11 mouse cellular contexts compared by ENCODE assay signal in the genomic region with DNA sequence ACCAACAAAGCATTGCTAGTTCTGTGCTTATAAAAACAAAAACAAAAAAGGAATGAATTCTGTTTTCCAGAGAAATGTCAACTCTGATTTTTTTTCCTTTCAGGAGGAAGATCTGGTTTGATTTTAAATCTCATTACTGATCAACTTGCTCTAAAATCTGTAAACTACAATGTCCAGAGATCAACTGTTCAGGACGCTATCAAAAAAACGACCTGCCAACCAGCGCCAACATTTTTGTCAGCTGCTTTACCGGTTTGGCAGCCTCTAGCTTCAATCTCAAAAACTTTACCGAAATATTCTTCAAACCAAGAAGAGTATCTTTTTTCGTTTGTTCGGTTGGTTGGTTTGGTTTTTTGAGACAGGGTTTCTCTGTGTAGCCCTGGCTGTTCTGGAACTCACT. TPM values are rescaled to one million over a fixed set of nuclear protein-coding genes. Genes with fewer than 3 reads are reported as not detected.
DNase-seq lines count a peak whose midpoint lies in the region; ATAC-seq and TF ChIP-seq lines count a peak whose summit lies in the region.
"Had no signal": no experiment of that assay in that cellular context is flagged by ENCODE, and none has a peak within 500 bp of the region (broad histone marks: within the 10 kb centered on the region; RNA-seq: fewer than 3 reads in every experiment).

No protein-coding gene starts in this region.

- H3K36me3 ChIP-seq in hindbrain, embryonic 10.5 days, result no peaks in the 10 kb centered on the region
- H3K36me3 ChIP-seq in hindbrain, embryonic 11.5 days (ENCODE audit: control insufficient read depth, insufficient read depth, low read length), result no peaks in the 10 kb centered on the region
- peaks cover 10% of the 10 kb centered on the region for H3K36me3 ChIP-seq in G1E (replicated peaks)
- H3K36me3 ChIP-seq in forebrain, embryonic 15.5 days, result no peaks in the 10 kb centered on the region
- peaks cover 1% of the 10 kb centered on the region; the same call in 1 of the 2 replicates for H3K36me3 ChIP-seq in liver, postnatal 0 days (replicated peaks; ENCODE audit: insufficient read depth, low read length)

- no peak overlapping the region for H3K9ac ChIP-seq in hindbrain, embryonic 11.5 days (ENCODE audit: low read depth, low read length)
- H3K9ac ChIP-seq in forebrain, embryonic 15.5 days (replicated peaks), result no peak overlapping the region
- H3K9ac ChIP-seq in liver, postnatal 0 days (replicated peaks), result peak overlapping the region; percentile 99

- H3K4me3 ChIP-seq in hindbrain, embryonic 10.5 days, result peak overlapping the region; percentile 94; the same call in 1 of the 2 replicates
- H3K4me3 ChIP-seq in hindbrain, embryonic 11.5 days (ENCODE audit: low read depth, low read length), result no peak overlapping the region
- H3K4me3 ChIP-seq in G1E (ENCODE audit: low read depth, low read length), result peak overlapping the region; percentile 11; the same call in 1 of the 2 replicates
- H3K4me3 ChIP-seq in forebrain, embryonic 15.5 days, result peak overlapping the region; percentile 100; the same call in 1 of the 2 replicates
- peak overlapping the region; percentile 91 for H3K4me3 ChIP-seq in liver, postnatal 0 days (ENCODE audit: low read depth, low read length)

- no peak for ATAC-seq in hindbrain, embryonic 11.5 days (ENCODE audit: low FRiP score)
- ATAC-seq in G1E (ENCODE audit: extremely low read depth, insufficient number of reproducible peaks, low FRiP score, poor library complexity, severe bottlenecking), result no peak
- ATAC-seq in forebrain, embryonic 15.5 days (replicated peaks), result no peak
- ATAC-seq in liver, postnatal 0 days, result no peak

- no peak for DNase-seq in hindbrain, embryonic 10.5 days (ENCODE audit: low spot score)
- DNase-seq in hindbrain, embryonic 11.5 days (ENCODE audit: low spot score), result no peak
- no peak for DNase-seq in G1E (ENCODE audit: low spot score)
- no peak for DNase-seq in liver, postnatal 0 days
- no peak for DNase-seq in right cerebral cortex, postnatal 10 days (ENCODE audit: low spot score in 2 of 2)
- DNase-seq in thymus, postnatal 10 days (ENCODE audit: low spot score in 2 of 2), result no peak
- DNase-seq in adrenal gland, adult 18-20 months (ENCODE audit: low spot score in 2 of 2), result no peak
- DNase-seq: cerebellum, postnatal 10 days had no signal

- no peak for TF ChIP-seq EP300 in liver, postnatal 0 days (IDR thresholded peaks at IDR 0.05; ENCODE audit: low read depth)

- H3K27me3 ChIP-seq in hindbrain, embryonic 10.5 days (ENCODE audit: insufficient read depth, poor library complexity, severe bottlenecking), result no peaks in the 10 kb centered on the region
- H3K27me3 ChIP-seq in hindbrain, embryonic 11.5 days (ENCODE audit: control insufficient read depth, insufficient read depth, low read length), result no peaks in the 10 kb centered on the region
- H3K27me3 ChIP-seq in G1E (ENCODE audit: insufficient read depth, low read length), result no peaks in the 10 kb centered on the region
- H3K27me3 ChIP-seq in forebrain, embryonic 15.5 days, result no peaks in the 10 kb centered on the region
- H3K27me3 ChIP-seq in liver, postnatal 0 days (ENCODE audit: insufficient read depth, low read length), result no peaks in the 10 kb centered on the region
- H3K27me3 ChIP-seq: Patski had no signal

- TF ChIP-seq CTCF in G1E (IDR thresholded peaks at IDR 0.05; ENCODE audit: low read depth, low read length), result no peak
- no peak for TF ChIP-seq CTCF in liver, postnatal 0 days (IDR thresholded peaks at IDR 0.05; ENCODE audit: low read depth)

- no peaks in the 10 kb centered on the region for H3K9me3 ChIP-seq in hindbrain, embryonic 10.5 days
- no peaks in the 10 kb centered on the region for H3K9me3 ChIP-seq in hindbrain, embryonic 11.5 days (ENCODE audit: control insufficient read depth, low read length)
- no peaks in the 10 kb centered on the region for H3K9me3 ChIP-seq in G1E (replicated peaks)
- no peaks in the 10 kb centered on the region for H3K9me3 ChIP-seq in forebrain, embryonic 15.5 days
- no peaks in the 10 kb centered on the region for H3K9me3 ChIP-seq in liver, postnatal 0 days (ENCODE audit: low read length)

- no peak overlapping the region for H3K27ac ChIP-seq in hindbrain, embryonic 10.5 days
- H3K27ac ChIP-seq in hindbrain, embryonic 11.5 days (ENCODE audit: low read depth, low read length), result no peak overlapping the region
- no peak overlapping the region for H3K27ac ChIP-seq in forebrain, embryonic 15.5 days (replicated peaks)
- H3K27ac ChIP-seq in liver, postnatal 0 days (ENCODE audit: low read depth), result peak overlapping the region; percentile 97

- peaks cover 23% of the 10 kb centered on the region for H3K4me1 ChIP-seq in hindbrain, embryonic 10.5 days (replicated peaks)
- H3K4me1 ChIP-seq in hindbrain, embryonic 11.5 days (replicated peaks; ENCODE audit: control insufficient read depth, insufficient read depth, low read length), result no peaks in the 10 kb centered on the region
- H3K4me1 ChIP-seq in G1E (ENCODE audit: insufficient read depth, low read depth, low read length), result peaks cover 65% of the 10 kb centered on the region
- H3K4me1 ChIP-seq in forebrain, embryonic 15.5 days, result peaks cover 30% of the 10 kb centered on the region
- H3K4me1 ChIP-seq in liver, postnatal 0 days (ENCODE audit: insufficient read depth), result peaks cover 55% of the 10 kb centered on the region

- WGBS in hindbrain, embryonic 10.5 days, result 87% methylated on average over 7 of the region's 7 CpGs
- WGBS in hindbrain, embryonic 11.5 days, result 82% methylated on average over 7 of the region's 7 CpGs
- 83% methylated on average over 7 of the region's 7 CpGs for WGBS in forebrain, embryonic 15.5 days
- 68% methylated on average over 7 of the region's 7 CpGs for WGBS in liver, postnatal 0 days (ENCODE audit: insufficient replicate concordance)

- H3K4me2 ChIP-seq in hindbrain, embryonic 11.5 days (replicated peaks; ENCODE audit: low read depth, low read length), result no peak overlapping the region
- peak overlapping the region; percentile 65; the same call in 1 of the 2 replicates for H3K4me2 ChIP-seq in forebrain, embryonic 15.5 days (replicated peaks)
- H3K4me2 ChIP-seq in liver, postnatal 0 days (ENCODE audit: low read depth, low read length), result peak overlapping the region; percentile 71

RNA-seq across cellular contexts. Expression of a gene that starts 2.3 kb away (rescaled TPM):
- polyA plus RNA-seq in hindbrain, embryonic 10.5 days (2016; fragmentation: Nextera tagmentation; extraction: Ambion mirVana), result 10.4 and 10.7 TPM in 2 replicates
- polyA plus RNA-seq in hindbrain, embryonic 11.5 days (2014; fragmentation: Nextera tagmentation; extraction: Ambion mirVana), result 14.9 and 17.4 TPM in 2 replicates
- total RNA-seq in G1E (2014; fragmentation: Nextera tagmentation) (188 and 208 TPM in 2 replicates), G1E (2017) (47.7 and 57.5 TPM in 2 replicates)
- polyA plus RNA-seq in G1E (2012), result 39.1 and 42.6 TPM in 2 replicates
- polyA plus RNA-seq in forebrain, embryonic 15.5 days (2015; fragmentation: Nextera tagmentation; extraction: Ambion mirVana), result 13.0 and 13.5 TPM in 2 replicates
- 7.6 and 8.3 TPM in 2 replicates for polyA plus RNA-seq in liver, postnatal 0 days (2015; fragmentation: Nextera tagmentation; extraction: Ambion mirVana)
- 100 to 1,000 TPM; 122 to 141 TPM for total RNA-seq in adrenal gland, adult 18-20 months (2021)

RNA-seq across cellular contexts. Expression of a gene that starts 20.1 kb away (rescaled TPM):
- 29.3 and 40.6 TPM in 2 replicates for polyA plus RNA-seq in hindbrain, embryonic 10.5 days (2016; fragmentation: Nextera tagmentation; extraction: Ambion mirVana)
- 31.4 and 40.3 TPM in 2 replicates for polyA plus RNA-seq in hindbrain, embryonic 11.5 days (2014; fragmentation: Nextera tagmentation; extraction: Ambion mirVana)
- 21.8 and 28.6 TPM in 2 replicates for total RNA-seq in G1E (2014; fragmentation: Nextera tagmentation)
- total RNA-seq in G1E (2017), result 8.0 and 8.6 TPM in 2 replicates
- 2.6 and 5.7 TPM in 2 replicates for polyA plus RNA-seq in G1E (2012)
- polyA plus RNA-seq in forebrain, embryonic 15.5 days (2015; fragmentation: Nextera tagmentation; extraction: Ambion mirVana), result 24.2 and 26.8 TPM in 2 replicates
- polyA plus RNA-seq in liver, postnatal 0 days (2015; fragmentation: Nextera tagmentation; extraction: Ambion mirVana), result 19.0 and 22.8 TPM in 2 replicates
- total RNA-seq in adrenal gland, adult 18-20 months (2021), result 10 to 100 TPM; 11.7 to 14.1 TPM

RNA-seq across cellular contexts. Expression of a gene that starts 20.2 kb away (rescaled TPM):
- polyA plus RNA-seq in hindbrain, embryonic 10.5 days (2016; fragmentation: Nextera tagmentation; extraction: Ambion mirVana), result 21.7 and 22.1 TPM in 2 replicates
- 24.7 and 25.2 TPM in 2 replicates for polyA plus RNA-seq in hindbrain, embryonic 11.5 days (2014; fragmentation: Nextera tagmentation; extraction: Ambion mirVana)
- total RNA-seq in G1E (2014; fragmentation: Nextera tagmentation) (13.5 and 30.8 TPM in 2 replicates), G1E (2017) (24.1 and 24.4 TPM in 2 replicates)
- polyA plus RNA-seq in G1E (2012), result 2.5 and 3.4 TPM in 2 replicates
- polyA plus RNA-seq in forebrain, embryonic 15.5 days (2015; fragmentation: Nextera tagmentation; extraction: Ambion mirVana), result 21.4 and 23.5 TPM in 2 replicates
- polyA plus RNA-seq in liver, postnatal 0 days (2015; fragmentation: Nextera tagmentation; extraction: Ambion mirVana), result 12.5 and 14.1 TPM in 2 replicates
- total RNA-seq in adrenal gland, adult 18-20 months (2021), result 10 to 100 TPM; 13.4 to 15.5 TPM

RNA-seq across cellular contexts. Expression of a gene that starts 20.3 kb away (rescaled TPM):
- polyA plus RNA-seq in hindbrain, embryonic 10.5 days (2016; fragmentation: Nextera tagmentation; extraction: Ambion mirVana), result 0.10 and 0.27 TPM in 2 replicates
- polyA plus RNA-seq in hindbrain, embryonic 11.5 days (2014; fragmentation: Nextera tagmentation; extraction: Ambion mirVana), result 0.14 and 0.37 TPM in 2 replicates
- total RNA-seq in G1E (2014; fragmentation: Nextera tagmentation) (3.1 and 8.7 TPM in 2 replicates), G1E (2017) (0.82 TPM in 1 of 2 replicates, not detected in the other)
- polyA plus RNA-seq in G1E (2012), result 0.05 and 0.13 TPM in 2 replicates
- polyA plus RNA-seq in forebrain, embryonic 15.5 days (2015; fragmentation: Nextera tagmentation; extraction: Ambion mirVana), result 0.37 TPM in 1 of 2 replicates, not detected in the other
- 0.12 TPM in 1 of 2 replicates, not detected in the other for polyA plus RNA-seq in liver, postnatal 0 days (2015; fragmentation: Nextera tagmentation; extraction: Ambion mirVana)
- under 1 TPM; 0.13 to 0.43 TPM for total RNA-seq in adrenal gland, adult 18-20 months (2021)
- polyA plus RNA-seq: large intestine, adult 2 months had no signal

RNA-seq across cellular contexts. Expression of a gene that starts 43.3 kb away (rescaled TPM):
- polyA plus RNA-seq in hindbrain, embryonic 10.5 days (2016; fragmentation: Nextera tagmentation; extraction: Ambion mirVana), result 0.21 TPM in 1 of 2 replicates, not detected in the other
- 0.18 and 0.65 TPM in 2 replicates for polyA plus RNA-seq in hindbrain, embryonic 11.5 days (2014; fragmentation: Nextera tagmentation; extraction: Ambion mirVana)
- total RNA-seq in G1E (2014; fragmentation: Nextera tagmentation), result not detected in 2 replicates
- total RNA-seq in G1E (2017), result 0.58 and 1.1 TPM in 2 replicates
- polyA plus RNA-seq in G1E (2012), result not detected in 2 replicates
- polyA plus RNA-seq in forebrain, embryonic 15.5 days (2015; fragmentation: Nextera tagmentation; extraction: Ambion mirVana), result 0.11 TPM in 1 of 2 replicates, not detected in the other
- 0.07 and 0.54 TPM in 2 replicates for polyA plus RNA-seq in liver, postnatal 0 days (2015; fragmentation: Nextera tagmentation; extraction: Ambion mirVana)
- not detected for total RNA-seq in adrenal gland, adult 18-20 months (2021)
